Mouse (Mus musculus): ENCODE measurements around the gene Thpo.

Gene Thpo

DNA sequence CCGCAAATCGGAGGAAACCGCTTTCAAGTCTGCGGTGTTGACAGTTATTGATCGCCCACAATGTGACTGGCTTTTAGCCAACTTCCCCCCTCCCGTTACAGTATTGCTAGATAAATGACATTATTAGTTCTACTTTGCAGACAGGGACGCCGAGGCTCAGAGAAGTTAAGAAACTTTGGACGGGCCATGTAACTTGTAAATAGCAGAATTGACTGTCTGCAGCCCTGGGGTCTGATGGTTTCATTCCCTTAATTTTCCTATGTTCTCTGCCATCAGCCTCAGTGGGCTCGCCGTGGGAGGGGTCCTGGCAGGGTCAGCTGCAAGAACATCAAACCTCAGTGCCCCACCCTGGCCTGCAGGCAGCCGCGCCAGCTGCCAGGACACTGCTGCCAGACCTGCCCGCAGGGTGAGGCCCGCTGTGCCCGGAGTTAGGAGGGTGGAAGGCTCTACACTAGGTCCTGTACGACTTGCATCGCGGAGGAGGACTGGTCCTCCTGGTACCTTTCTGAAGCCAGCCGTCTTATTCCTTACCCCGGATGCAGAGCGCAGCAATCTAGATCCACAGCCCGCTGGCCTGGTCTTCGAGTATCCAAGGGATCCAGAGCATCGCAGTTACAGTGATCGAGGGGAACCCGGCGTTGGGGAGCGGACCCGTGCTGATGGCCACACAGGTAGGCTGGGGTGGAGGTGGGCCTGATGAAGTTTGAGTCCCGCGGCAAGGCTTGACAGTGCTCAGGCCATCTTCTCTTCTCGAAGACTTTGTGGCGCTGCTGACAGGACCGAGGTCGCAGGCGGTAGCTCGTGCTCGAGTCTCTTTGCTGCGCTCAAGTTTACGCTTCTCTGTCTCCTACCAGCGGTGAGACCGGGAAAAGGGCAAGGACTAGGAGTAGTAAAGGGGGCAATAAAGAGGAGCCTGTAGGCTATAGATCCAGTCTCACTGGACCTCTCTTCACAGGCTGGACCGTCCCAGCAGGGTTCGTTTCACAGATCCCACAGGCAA is at the start of gene Thpo:
Thpo (minus strand) TSS at position 781 of the 1,000 bp plus-strand sequence.
- ATAC-seq (ENCODE audit: low TSS enrichment), result no peak

DNA sequence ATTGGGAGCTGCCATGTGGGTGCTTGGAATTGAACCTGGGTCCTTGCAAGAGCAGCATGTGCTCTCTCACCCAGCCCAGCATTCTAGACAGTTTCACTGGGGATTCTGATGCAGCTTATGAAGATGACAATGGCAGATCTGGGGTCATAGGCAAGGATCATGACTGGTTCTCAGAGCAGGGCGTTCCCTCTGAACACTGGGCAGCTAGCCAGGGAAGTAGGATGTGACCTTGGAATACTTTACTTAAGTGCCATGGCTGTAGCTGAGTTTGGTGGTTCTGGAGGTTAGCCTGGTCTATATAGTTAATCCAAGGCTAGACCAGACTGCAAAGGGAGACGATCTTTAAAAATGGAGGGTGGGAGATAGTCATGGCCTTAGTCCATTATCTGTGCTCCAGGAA is 49.6 kb upstream of the Thpo start:
- no peak for ATAC-seq (ENCODE audit: low TSS enrichment)

DNA sequence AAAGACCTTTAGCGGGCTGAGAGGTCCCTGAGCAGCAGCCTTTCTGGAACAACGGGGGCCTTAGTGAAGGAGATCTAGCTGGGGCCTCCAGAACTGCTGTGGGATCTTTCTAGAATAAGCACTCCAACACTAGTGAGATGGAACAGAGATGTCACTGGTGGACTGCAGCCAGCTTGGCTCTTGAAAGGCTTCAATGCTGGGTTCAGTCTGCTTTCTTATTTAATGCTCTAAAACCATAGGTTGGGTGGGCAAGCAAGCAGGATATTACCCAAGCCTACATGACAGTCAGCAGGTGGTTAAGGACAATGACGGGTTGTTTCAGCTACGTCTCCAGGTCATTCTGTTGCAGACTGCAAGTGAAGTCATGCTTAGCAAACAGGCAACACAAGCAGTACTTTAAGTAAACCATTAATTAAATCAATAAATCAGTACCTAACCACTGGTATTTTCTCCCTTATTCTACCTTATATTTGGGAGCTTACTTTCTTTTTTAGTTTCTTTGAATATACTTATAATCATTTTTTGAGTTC is 46.9 kb upstream of the Thpo start:
- no peak for ATAC-seq (ENCODE audit: low TSS enrichment)

DNA sequence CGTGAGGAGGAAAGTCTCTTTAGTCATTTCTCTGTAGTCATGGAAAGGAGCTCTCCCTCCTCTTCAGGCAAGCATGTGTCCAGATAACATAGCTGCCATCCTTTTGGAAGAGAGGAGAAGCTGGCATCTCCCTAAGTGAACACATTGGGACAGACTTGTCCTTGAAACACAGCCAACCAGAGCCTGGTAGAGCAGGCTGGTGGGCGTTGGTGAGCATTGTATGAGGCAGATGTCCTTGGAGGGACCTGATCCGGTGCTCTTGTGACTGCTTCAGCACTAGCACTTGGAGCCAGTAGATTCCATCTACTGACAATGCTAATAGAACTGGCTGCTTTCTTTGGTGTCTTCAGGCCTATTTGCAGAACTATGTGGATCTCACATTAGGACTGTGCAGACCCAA is 45.5 kb upstream of the Thpo start:
- ATAC-seq (ENCODE audit: low TSS enrichment), result peak; percentile 20; the same call in 1 of the 2 replicates

DNA sequence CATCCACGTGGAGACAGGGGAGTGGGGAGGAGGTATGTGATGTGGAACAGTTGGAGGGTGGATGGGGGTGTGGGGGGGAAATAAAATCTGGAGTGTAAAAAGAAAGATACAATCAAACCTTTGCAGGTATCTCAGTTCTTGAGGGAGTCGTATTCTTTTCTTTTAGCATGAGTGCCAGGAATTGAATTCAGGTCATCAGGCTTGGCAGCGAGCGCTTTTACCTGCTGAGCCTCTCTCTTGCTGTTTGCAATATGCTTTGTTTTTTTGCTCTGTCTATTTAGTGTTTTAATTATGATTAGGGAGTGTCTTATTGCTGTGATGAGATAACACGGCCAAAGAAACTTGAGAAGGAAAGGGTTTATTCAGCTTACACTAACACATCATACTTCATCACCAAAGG is 40.7 kb upstream of the Thpo start:
- no peak for ATAC-seq (ENCODE audit: low TSS enrichment)

DNA sequence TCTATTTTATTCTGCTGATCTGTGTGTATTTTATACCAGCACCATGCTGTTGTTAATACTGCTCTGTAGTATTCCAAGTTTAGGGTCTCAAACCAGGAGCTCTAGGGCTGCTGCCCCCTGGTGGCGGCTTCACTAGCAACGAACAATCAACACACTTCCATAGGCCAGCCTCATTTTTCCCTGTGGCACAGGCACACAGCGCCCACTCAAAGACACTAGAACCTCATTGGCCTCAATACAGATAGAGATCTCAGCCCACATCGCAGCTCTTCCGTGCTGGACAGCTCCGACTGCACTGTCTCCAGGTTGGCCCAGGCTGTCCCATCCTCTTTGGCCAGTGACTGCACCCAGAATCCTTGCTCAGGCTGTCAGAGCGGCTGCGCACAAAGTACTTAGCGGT is 30.9 kb upstream of the Thpo start:
- no peak for ATAC-seq (ENCODE audit: low TSS enrichment)

DNA sequence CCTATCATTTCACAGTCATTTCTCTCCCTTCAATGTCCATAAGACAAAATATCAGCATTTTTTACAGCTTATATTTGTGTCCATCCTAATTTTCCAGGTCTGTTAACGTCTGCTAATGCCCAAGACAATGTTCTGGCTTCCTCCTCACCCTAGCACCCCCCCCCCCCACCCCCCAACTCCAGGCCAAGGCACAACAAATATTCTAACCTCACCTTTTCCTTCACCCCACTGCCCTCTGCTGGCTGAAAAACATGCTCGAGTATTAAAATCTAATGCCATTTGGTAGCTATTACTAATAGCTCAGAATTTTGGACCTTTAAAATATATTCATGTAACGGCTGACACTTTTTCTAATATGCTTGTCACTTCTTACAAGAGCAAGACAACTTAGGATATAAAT is 27.4 kb upstream of the Thpo start:
- no peak for ATAC-seq (ENCODE audit: low TSS enrichment)

DNA sequence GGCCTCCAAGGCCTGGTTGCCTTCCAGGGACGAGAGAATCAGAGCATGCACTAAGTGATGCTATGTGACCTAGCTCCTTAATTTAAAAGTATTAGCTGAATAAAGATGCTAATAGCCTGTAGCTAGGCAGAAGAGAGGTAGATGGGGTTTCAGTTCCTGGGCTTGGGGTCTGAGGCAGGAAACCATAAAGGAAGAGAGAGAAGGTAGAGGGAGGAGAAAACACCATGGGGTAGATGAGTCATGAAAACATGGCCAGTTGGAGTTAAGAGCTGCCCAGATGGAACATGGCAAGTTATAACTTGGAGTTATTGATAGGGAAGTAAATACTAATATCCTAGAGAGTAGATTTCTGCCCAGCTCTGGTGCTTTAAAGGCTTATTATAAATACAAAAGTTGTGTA is 23.1 kb upstream of the Thpo start:
- no peak for ATAC-seq (ENCODE audit: low TSS enrichment)

DNA sequence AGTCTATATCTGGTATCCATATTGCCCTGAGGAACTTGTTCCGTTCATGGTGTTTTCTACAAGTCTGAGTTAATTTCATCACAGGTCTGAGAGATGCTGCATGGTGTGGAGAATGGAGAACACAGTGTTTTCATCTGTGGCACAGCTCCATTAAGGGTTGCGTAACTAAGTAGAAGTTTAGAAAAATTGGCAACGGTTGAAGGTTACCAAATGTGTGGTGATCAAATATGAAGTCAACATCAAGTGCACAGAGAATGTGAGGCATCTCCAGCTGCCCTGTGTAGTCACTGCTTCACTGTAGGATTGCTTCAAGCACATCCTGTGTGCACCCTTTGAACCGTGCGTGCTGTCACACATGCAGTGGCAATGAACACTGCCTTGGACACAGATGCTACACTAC is 21.7 kb upstream of the Thpo start:
- no peak for ATAC-seq (ENCODE audit: low TSS enrichment)

DNA sequence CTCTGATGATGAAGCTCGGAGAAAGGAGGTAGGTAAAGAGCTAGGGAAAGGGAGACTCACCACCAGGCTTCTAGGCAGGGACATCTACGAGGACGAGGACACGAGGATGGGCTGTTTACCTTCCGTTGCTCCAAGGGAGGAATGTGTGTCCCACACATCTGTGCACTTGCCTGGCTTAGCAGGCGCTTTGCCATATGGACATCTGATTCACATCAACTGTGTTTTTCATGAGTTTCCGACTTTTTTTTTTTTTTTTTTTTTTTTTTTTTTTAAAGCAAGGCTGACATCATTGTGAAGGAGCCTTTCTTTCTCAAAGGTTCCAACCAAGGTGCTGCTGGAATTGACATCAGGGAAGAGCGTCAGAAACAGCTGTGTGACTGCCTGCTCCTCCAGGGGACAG is 16.2 kb upstream of the Thpo start:
- no peak for ATAC-seq (ENCODE audit: low TSS enrichment)

DNA sequence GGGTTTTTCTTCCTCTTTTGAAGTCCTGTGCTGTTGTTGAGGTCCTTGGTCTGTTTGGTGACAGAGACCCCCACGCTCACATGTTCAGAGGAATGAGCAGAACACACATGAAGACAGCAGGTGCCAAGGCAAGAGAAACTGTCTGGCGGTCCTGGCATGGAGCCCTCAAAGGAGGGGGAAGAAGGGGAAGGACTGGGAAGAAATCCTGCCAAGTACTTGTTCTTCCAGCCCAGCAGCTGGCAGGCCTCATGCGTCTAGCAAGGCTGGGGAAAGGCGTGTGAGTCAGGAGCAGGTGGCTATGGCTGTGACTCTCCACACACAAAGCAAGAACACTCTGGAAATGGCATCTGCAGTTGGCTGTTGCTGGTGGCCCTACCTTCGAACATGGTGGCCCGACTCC is 12.3 kb upstream of the Thpo start:
- ATAC-seq (ENCODE audit: low TSS enrichment), result peak; percentile 92

DNA sequence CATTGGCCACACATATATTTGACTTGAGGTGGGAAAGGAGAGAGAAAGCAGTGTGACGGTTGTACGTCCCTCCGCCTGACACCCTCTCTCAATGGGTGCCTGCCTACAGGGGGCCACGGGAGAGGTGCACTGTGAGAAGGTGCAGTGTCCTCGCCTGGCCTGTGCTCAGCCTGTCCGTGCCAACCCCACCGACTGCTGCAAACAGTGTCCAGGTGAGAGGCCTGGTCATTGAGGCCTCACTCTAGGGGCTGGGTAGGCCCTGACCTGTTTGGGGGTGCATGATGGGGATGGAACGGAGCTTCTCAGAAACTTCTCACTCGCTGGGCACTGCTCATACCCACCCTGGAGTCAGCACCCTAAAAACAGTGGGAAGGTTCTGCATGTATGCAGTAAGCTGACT is 5.5 kb upstream of the Thpo start:
- no peak for ATAC-seq (ENCODE audit: low TSS enrichment)

DNA sequence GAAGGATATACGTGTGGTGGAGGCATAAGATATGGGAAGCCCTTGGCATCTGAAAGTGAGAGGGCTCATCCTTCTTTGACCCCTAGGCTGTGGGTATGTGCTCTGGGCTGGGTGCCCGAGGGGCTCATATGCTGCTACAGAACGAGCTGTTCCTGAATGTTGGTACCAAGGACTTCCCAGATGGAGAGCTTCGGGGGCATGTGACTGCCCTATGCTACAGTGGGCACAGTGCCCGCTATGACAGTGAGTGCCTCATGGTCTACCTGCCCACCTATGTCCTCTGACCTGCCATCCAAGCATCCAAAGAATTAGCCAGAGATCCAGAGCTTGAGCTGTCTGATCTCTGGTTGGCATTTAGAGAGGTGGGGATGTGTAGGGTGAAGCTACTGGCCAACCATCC is 2.5 kb upstream of the Thpo start:
- ATAC-seq (ENCODE audit: low TSS enrichment), result no peak

DNA sequence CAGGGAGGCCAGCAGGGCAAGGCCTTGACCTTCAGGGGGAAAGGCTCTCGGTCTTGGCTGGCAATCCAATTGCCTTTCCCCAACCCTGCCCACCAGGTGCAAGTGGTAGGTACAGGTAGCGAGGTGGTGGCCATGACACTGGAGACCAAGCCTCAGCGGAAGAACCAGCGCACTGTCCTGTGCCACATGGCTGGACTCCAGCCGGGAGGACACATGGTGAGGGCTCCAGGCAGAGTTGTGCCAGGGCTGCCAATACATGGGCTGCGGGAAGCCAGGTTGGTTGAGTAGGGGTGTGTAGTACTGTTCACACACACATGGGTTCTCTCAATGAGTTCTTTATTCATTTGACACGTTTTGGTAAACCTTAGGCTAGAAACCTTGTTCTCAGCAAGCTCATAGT is 1.9 kb upstream of the Thpo start:
- no peak for ATAC-seq (ENCODE audit: low TSS enrichment)

DNA sequence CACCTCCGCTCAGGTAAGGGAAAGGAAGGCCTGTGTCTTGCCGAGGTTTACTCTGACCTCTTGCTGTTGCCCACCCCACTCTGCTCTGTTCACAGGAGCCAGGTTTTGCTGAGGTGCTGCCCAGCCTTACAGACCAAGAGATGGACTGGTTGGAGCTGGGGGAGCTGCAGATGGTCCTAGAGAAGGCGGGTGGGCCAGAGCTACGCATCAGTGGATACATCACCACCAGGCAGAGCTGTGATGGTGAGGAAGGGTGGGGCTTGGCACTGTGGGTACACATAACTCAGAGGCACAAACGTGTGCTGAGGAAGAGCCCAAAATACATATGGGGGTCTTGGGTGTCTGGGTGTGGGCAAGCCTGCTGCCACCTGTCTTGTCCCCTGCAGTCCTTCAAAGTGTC is 1.3 kb upstream of the Thpo start:
- ATAC-seq (ENCODE audit: low TSS enrichment), result no peak

DNA sequence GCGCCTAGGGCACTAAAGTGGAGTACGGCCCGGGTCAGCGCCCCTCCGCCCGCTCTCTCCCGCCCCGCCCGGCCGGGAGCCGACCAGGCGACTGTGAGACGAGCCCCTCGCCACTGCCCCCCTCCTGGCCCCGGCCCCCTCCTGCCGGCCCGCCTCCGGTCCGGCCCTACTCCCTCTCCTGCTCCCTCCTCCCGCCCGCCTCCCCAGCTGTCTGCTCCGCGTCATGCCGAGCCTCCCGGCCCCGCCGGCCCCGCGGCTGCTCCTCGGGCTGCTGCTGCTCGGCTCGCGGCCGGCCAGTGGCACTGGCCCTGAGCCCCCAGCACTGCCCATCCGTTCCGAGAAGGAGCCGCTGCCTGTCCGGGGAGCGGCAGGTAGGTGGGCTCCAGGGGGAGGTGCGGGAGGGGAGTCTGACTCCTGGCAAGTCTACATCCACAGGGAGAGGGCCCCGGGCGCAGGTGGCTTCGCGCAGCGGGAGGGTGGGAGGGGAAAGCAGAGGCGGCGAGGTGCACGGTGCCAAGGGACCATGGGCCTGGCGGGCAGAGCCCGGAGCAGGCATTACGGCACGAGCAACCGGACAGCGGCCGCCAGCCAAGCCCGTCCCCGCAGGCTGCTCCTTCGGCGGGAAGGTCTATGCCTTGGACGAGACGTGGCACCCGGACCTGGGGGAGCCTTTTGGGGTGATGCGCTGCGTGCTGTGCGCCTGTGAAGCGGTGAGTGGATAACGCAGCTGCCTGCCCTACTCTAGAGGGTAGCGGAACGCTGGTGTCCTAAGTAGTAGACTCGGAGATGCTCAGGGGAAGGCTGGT is 1.2 kb downstream of the Thpo start, which contains the start of gene Chrd:
Chrd (plus strand) TSS at position 203 of the 806 bp plus-strand sequence.
- ATAC-seq (ENCODE audit: low TSS enrichment), result peak; percentile 60

DNA sequence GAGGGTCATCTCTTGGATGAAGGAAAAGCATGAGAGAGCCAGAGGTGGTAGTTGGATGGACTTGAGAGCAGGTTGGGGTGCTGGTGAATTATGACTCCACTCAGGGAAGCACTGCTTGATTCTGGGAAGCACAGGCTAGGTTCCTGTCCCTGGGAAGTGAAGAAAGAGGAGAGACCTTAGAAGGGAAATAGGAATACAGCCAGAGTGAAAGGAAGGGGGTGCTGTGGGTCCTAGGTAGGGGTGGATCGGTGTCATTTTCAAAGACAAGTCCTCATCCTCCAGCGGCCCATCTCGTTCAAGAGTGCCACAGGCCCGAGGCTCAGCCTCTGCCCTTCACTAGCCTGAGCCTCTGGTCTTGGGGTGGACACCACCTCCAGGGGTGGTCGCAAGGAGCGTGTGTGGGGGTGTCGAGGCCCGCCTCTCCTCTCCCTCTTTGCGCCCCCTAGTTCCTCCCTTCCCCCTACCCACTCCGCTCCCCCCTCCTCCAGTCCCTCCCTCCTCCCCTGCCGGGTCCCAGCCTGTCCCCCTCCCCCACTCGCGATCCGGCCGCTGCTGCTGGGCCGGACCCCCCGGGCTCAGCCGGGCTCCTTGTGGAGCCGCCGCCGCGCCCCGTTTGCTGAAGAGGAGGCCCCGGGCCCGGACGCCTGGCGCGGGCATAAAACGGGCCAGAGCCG is 1.9 kb downstream of the Thpo start:
- peak; percentile 14; the same call in 1 of the 2 replicates for ATAC-seq (ENCODE audit: low TSS enrichment)

DNA sequence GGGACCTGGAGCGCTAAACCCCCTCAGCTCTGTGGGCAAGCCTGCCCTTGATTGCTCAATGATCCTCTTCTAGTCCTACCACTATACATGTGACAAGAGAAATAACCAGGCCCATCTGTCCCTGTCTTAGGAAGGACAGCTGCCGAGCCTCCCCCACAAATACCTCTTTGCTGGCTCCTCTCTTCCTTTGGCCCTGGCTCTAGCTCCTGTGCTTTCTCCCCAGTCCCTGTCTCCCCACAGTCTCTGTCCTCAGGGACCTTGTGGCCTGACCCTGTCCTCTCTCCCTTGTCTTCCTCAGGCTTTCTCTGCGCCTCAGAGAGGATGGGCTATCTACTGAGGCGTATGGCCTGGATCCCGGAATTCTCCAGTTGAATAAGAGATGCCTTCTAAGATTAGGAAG is 2.6 kb downstream of the Thpo start:
- peak; percentile 66 for ATAC-seq (ENCODE audit: low TSS enrichment)

DNA sequence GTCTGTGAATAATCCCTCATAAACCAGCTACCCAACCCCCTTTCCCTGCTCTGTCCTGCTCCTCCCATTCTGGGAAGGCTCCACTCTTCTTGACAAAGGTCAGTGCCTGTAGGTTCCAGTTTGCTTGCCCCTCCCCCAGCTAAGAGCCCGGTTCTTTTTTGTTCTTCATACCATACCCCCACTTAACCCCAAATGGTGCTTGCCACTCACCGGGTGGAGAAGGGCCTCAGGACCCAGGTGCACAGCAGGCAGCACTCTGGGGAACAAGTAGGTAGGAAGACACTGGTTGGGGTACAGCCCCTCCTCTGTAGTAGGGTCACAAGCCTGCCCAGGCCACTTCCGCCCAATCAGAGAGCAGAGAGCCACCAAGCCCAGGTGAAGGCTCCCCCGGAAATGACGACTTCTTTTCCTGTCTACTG is 4.0 kb downstream of the Thpo start:
- ATAC-seq (ENCODE audit: low TSS enrichment), result no peak

DNA sequence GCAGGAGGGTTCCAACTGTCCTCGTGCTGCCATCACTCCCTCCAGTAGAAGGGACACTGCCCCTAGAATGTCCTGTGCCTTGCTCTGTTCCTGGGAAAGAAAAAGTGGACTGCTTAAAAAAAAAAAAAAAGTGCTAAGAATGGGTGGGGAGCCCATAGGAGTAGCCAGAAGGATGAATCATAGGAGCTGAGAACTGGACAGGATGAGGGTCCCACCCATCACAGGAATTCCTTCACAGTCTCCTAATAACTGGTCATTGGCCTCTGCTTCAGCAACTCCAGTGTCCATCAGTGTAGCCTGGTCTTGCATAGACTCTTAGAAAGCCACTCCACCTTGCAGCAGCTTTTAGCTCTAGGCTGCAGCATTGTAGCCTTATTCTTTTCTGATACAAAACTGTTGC is 7.9 kb downstream of the Thpo start:
- ATAC-seq (ENCODE audit: low TSS enrichment), result no peak

DNA sequence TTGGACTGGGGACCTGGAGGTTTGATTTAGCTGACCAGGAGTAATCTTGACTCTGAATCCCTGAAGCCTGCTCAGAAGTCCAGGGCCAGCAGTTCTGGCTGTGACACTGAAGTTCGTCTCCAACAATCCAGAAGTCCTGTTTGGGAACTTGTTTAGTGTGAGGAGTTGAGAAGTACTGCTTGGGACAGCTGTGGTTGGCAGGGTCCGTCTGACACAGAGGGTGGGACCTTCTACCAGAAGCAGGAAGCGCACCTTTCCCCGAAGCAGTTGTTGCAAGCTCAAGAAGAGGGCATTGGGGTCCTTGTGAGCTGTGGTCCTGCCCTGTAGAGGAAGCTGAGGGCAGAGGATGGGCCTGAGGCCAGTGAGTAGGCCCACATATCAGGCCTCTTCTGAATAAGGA is 8.6 kb downstream of the Thpo start:
- no peak for ATAC-seq (ENCODE audit: low TSS enrichment)

DNA sequence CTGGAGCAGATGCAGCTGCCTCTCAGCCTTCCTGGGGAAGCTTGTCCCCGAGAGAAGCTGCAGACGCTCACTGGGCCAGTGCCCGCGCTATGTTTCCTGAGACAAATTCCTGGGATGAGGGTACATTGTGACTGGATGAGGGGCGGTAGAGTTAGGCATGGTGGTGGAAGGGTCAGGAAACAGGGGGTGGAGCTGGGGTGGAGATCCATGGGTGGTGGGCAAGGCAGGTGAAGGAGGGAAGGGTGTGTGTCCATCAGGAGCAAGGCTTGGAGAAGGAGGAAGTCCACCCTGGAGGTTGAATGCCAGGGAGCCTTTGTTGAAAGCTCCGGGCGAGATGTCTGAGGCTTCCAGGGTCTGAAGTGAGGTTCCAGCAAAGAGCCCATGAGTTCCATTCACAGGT is 9.0 kb downstream of the Thpo start:
- no peak for ATAC-seq (ENCODE audit: low TSS enrichment)

All from frontal cortex, adult (tissue).